Mouse (Mus musculus) liver, postnatal 0 days (tissue): ENCODE measurements around the gene Hoxa11.

Experiments used
- CTCF ChIP-seq: sonication (generic); IDR thresholded peaks from 2 replicates; pipeline ENCODE4 v1.5.1; 2016; ENCODE audit warnings: antibody characterized with exemption, low read depth
- EP300 ChIP-seq: IDR thresholded peaks from 2 replicates; pipeline ENCODE4 v1.6.1; 2016; ENCODE audit warnings: antibody characterized with exemption, low read depth, mild to moderate bottlenecking

DNA sequence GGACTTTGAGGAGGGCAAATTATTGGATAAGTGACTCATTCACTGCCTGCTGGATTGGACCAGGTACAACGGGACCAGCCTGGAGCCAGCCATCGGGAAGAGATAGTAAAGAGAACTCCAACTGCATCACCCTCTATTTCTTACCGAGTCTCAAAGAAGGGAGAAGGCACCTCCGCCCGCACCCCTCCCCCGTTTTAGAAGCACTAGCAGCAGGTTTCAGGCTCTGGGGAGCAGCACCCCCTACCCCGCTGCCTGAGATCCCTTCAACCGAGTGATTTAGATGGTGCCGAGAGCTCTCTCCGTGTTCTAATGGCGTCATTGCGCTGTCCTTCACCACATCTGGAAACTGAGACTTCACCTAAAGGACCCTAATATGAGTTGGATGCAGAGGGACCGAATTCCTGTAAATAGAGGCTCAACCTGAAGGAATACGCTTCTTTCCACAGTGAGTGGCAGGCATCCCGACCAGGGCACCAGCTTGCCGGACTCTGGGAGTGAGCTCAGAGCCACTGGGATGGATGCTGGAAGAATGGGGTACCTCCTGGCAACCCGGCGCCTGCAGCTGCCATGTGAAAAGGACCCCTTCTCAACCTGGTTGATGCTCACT lies 19.8 kb upstream of the Hoxa11 start:
- TF ChIP-seq CTCF = no peak
- no peak for TF ChIP-seq EP300
